Mouse (Mus musculus) midbrain, embryonic 16.5 days (tissue): Measurements from ENCODE around the gene Rps6kb2. TPM values are rescaled to one million over a fixed set of nuclear protein-coding genes. Genes with fewer than 3 reads are reported as not detected.
A peak's percentile ranks its signal among the peaks of the same experiment; 100 is the strongest.
"Not testable (repeated sequence)": the region's sequence is repeated elsewhere in the genome, so short reads cannot be mapped to it uniquely, and the experiment has no call there.

ENCODE experiments used
- ATAC-seq: fragments of 200-750 bp; cut with Nextera tagmentation; 2 replicates; pipeline ENCODE4 v1.8.0; 2017; ENCODE audit warnings: moderate TSS enrichment
- H3K27ac ChIP-seq: fragments of 300-500 bp; sonication (generic); 2 replicates; pipeline ENCODE4 v1.5.1; 2014; ENCODE audit warnings: mild to moderate bottlenecking, low read length, mixed read lengths
- H3K27me3 ChIP-seq: fragments of 300-500 bp; sonication (generic); 2 replicates; pipeline ENCODE4 v1.6.1; 2014; ENCODE audit warnings: low read depth, low read length, mixed read lengths; ENCODE audit not compliant: control insufficient read depth, insufficient read depth
- H3K36me3 ChIP-seq: fragments of 300-500 bp; sonication (generic); 2 replicates; pipeline ENCODE4 v1.6.1; 2014; ENCODE audit warnings: mild to moderate bottlenecking, low read length, moderate library complexity, mixed read lengths; ENCODE audit not compliant: control insufficient read depth, insufficient read depth
- H3K4me1 ChIP-seq: fragments of 300-500 bp; sonication (generic); 2 replicates; pipeline ENCODE4 v1.6.1; 2014; ENCODE audit warnings: mild to moderate bottlenecking, low read length, mixed read lengths; ENCODE audit not compliant: control insufficient read depth, insufficient read depth
- H3K4me2 ChIP-seq: fragments of 300-500 bp; sonication (generic); 2 replicates; pipeline ENCODE4 v1.6.1; 2014; ENCODE audit warnings: mild to moderate bottlenecking, low read length, mixed read lengths
- H3K4me3 ChIP-seq: fragments of 300-500 bp; sonication (generic); 2 replicates; pipeline ENCODE4 v1.5.1; 2014; ENCODE audit warnings: low read depth, mild to moderate bottlenecking, low read length, moderate library complexity, mixed read lengths
- H3K9ac ChIP-seq: fragments of 300-500 bp; sonication (generic); 2 replicates; pipeline ENCODE4 v1.6.1; 2014; ENCODE audit warnings: low read depth, low read length, mixed read lengths
- H3K9me3 ChIP-seq: fragments of 300-500 bp; sonication (generic); replicated peaks from 2 replicates; pipeline ENCODE4 v1.6.1; 2014; ENCODE audit warnings: mild to moderate bottlenecking, low read length, mixed read lengths; ENCODE audit not compliant: control insufficient read depth, poor library complexity, severe bottlenecking
- WGBS: fragments of 180-500 bp; shearing (Covaris S2); extraction: QIAGEN DNeasy Blood & Tissue Kit; methylation state at CpG from one replicate; pipeline ENCODE4 v1.1.7; 2014; 5-methylcytosine and 5-hydroxymethylcytosine counted together
- polyA plus RNA-seq: library from polyadenylated mRNA; unstranded; fragments of >200 nt; fragmentation: Nextera tagmentation; extraction: Ambion mirVana; gene quantifications from 2 replicates; pipeline ENCODE4 v1.2.1, GENCODE M21; 2015

The Rps6kb2 gene
- polyA plus RNA-seq, 1 experiment from 2014 or later, result 58.0 TPM

DNA sequence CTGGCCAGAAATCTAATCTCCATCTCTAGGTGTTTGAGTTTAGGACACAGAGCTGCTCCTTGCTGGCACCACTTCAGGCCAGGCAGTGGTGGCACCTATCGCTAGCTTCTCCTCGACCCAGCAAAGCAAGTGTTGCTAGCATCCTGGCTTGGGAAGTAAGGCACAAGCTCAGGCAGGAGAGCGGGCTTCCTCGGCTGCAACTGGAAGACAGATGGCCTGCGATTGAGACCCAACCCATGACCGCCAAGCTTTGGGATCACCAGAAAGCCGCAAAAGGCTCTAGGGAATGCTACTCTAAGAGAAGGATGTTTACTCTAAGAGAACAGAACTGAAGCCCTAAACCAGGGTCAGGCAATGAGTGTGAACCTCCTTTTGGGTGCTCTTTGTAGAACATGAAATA, 33.7 kb downstream of the Rps6kb2 start:
- H3K9me3 ChIP-seq, result no peaks in the 10 kb centered on the region
- H3K4me1 ChIP-seq, result peaks cover 14% of the 10 kb centered on the region
- H3K36me3 ChIP-seq, result peaks cover 20% of the 10 kb centered on the region
- H3K27me3 ChIP-seq, result no peaks in the 10 kb centered on the region
- 96% methylated on average over 7 of the region's 7 CpGs for WGBS
- no peak overlapping the region for H3K4me3 ChIP-seq
- ATAC-seq, result no peak
- H3K4me2 ChIP-seq, result no peak overlapping the region
- no peak overlapping the region for H3K9ac ChIP-seq
- no peak overlapping the region for H3K27ac ChIP-seq

DNA sequence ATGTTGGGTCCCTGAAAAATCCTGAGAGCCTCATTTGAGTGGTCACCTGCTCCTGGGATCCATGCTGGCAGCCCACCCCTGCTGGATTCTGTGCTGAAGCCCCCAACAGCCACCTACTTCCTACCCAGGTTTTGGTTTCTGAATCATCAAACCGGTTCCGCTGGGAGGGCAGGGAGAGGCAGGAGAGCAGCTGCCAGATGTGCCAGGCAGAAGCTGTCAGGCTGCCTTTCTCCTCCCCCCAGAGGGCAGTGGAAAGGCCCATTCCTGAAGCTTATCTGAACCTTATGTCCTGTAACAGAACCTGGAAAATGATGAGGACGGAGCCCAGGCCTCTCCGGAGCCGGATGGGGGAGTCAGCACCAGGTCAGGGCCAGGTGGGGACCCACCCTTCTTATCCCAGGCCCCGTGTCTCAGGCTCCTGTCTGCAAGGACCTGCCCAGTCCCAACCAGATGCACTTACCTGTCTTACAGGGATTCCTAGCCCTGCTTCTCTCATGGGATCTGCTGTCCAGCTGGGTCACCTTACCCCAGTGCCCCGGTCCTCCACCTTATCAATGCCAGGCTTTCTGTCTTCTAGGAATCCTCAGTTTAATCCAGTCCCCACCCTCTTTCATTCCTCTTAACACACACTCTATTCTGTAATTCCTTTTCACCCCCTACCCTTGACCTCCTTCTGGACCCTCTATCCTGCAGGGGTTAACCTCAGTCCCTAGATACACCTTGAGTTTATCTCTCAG, 36.2 kb downstream of the Rps6kb2 start:
- H3K4me1 ChIP-seq, result peaks cover 14% of the 10 kb centered on the region
- peak overlapping the region; percentile 86 for H3K4me2 ChIP-seq
- H3K9ac ChIP-seq, result peak overlapping the region; percentile 83
- no peaks in the 10 kb centered on the region for H3K9me3 ChIP-seq
- H3K27ac ChIP-seq, result peak overlapping the region; percentile 73
- ATAC-seq, result no peak
- 70% methylated on average over 7 of the region's 7 CpGs for WGBS
- peaks cover 10% of the 10 kb centered on the region for H3K36me3 ChIP-seq
- no peaks in the 10 kb centered on the region for H3K27me3 ChIP-seq
- H3K4me3 ChIP-seq, result peak overlapping the region; percentile 85

DNA sequence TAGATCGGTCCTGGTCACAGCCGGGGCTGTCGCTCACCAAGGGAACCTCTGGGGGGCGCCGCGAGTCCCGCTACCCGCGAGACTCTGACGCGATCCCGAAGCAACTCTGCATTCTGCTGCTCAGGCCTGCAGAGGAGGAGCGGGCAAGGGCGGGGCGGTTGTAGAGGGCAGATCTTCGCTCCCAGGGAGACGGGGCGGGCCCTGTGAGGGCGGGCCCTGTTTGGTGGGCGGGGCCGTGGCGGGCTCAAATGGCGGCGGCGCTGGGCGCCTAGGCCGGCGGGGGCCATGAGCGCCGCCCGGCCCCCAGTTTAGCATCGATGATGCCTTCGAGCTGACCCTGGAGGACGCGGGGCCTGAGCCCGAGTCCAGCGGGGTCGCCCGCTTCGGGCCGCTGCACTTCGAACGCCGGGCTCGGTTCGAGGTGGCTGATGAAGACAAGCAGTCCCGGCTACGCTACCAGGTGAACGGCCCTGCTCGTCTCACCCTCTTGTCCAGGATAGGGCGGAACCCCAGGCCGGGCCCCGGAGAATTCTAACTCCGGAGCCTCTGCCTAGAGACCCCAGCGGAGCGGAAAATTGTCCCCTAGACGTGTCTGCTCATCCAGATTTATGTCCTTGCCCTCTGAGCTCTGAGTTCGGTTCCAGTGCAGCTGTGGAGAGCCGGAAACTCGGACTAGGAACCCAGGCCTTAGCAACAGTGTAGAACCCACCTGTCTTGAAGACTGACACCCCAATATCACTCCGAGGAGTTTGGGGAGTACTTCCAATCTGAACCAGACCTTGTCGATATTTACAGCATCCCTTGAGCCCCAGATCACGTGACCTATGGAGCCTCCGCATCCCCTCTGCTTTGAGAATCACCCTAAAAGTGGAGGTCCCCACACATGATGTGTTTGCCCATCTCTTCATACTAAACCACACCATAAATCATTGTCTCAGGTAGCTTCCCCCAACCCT, 37.1 kb downstream of the Rps6kb2 start, which contains the start of gene Aip:
Gene Aip (minus strand): TSS at position 118 of the 956 bp plus-strand sequence.
- Histone ChIP-seq H3K27me3 (no peaks in the 10 kb centered on the region), H3K4me1 (peaks cover 14% of the 10 kb centered on the region), H3K9ac (peak within 1 kb of the TSS; percentile 83), H3K4me2 (peak within 1 kb of the TSS; percentile 86), H3K27ac (peak within 1 kb of the TSS; percentile 73), H3K4me3 (peak within 1 kb of the TSS; percentile 85), H3K36me3 (peaks cover 6% of the 10 kb centered on the region), H3K9me3 (no peaks in the 10 kb centered on the region)
- ATAC-seq, result peak; percentile 89
- WGBS, result 1% methylated on average over 52 of the region's 64 CpGs

DNA sequence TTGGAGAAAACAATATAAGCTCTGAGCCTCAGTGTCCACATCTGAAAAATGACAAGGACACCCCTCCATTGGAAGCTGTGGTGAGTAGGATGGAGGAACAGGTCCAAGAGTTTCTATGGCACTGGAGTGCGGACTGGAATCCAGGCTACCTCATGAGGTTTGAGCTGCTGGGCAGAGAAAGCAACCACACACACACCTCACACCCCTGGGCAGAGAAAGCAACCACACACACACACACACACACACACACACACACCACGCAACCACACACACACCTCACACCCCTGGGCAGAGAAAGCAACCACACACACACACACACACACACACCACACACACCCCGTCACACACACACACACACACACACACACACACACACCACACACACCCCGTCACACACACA, 37.9 kb downstream of the Rps6kb2 start:
- WGBS, result 14% methylated on average over 3 of the region's 4 CpGs
- Histone ChIP-seq H3K4me2 (peak overlapping the region; percentile 86), H3K4me3 (peak overlapping the region; percentile 85), H3K27ac (peak overlapping the region; percentile 73), H3K9ac (peak overlapping the region; percentile 83), H3K4me1 (peaks cover 20% of the 10 kb centered on the region)
- not testable (repeated sequence) for H3K27me3 ChIP-seq, H3K9me3 ChIP-seq, H3K36me3 ChIP-seq
- peak; percentile 38 for ATAC-seq

DNA sequence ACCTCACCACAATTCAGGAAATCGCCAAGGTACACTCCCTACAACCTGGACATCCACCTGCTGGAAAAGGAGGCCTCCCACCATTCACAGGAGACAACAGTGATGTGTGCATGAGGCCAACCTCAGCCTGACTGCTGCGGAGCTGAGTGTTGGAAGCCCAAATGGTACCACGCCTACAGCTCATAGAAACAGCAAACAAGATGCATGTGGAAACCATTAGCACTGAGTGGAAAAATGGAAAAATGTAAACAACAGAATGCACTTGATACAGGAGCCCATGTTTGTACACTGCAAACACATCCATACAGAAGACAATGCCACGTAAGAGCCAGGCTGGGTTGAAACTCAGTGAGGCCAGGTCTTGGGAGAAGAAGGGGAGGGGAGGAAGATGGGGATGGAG, 38.7 kb downstream of the Rps6kb2 start:
- Histone ChIP-seq H3K4me1 (peaks cover 21% of the 10 kb centered on the region), H3K4me3 (no peak overlapping the region), H3K36me3 (peaks cover 6% of the 10 kb centered on the region; the same call in 1 of the 2 replicates), H3K27ac (no peak overlapping the region), H3K4me2 (no peak overlapping the region), H3K27me3 (no peaks in the 10 kb centered on the region), H3K9me3 (no peaks in the 10 kb centered on the region), H3K9ac (peak overlapping the region; percentile 14; the same call in 1 of the 2 replicates)
- 91% methylated on average over 4 of the region's 4 CpGs for WGBS
- ATAC-seq, result no peak

DNA sequence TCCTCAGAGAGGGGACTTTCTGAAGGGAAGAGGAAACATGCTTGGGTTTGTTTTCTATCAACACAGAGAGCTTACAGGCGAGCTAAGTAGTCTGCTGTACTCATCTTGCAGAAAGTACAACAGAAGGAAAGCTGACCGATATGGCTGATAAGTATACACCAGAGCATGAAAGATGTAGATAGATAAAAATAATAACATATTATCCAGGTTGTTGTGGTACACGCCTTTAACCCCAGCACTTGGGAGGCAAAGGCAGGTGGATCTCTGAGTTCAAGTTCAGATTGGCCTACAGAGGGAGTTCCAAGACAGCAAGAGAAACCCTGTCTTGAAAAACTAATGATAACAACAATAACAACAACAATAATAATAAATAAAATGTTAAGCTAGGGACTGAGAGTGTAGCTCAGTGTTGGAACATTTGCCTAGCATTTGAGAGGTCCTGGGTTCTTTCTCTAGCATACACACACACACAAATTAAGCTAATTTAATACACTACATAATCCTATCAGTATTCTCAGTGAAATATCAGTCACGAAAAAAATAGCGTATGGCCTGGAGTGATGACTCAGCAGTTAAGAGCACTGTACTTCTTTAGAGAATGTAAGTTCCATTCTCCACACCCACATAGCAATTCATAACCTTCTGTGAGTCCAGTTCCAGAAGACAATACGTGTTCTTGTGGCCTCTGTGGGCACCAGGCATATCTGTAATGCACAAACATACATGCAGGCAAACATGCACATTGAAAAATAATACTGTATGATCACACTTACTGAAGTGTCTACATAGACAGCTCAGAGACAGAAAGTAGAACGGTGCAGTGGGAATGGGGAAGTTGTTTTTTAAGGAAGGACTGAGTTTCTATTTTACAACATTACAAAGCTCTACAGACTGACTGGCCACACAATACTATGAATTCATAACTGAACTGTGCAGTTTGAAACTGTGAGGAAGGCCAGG, 40.5 kb downstream of the Rps6kb2 start:
- no peak overlapping the region for H3K27ac ChIP-seq
- H3K9ac ChIP-seq, result no peak overlapping the region
- H3K27me3 ChIP-seq, result no peaks in the 10 kb centered on the region
- H3K4me2 ChIP-seq, result no peak overlapping the region
- ATAC-seq, result no peak
- H3K4me1 ChIP-seq, result peaks cover 21% of the 10 kb centered on the region
- no peak overlapping the region for H3K4me3 ChIP-seq
- no peaks in the 10 kb centered on the region; the same call in 1 of the 2 replicates for H3K36me3 ChIP-seq
- 89% methylated on average over 7 of the region's 7 CpGs for WGBS
- no peaks in the 10 kb centered on the region for H3K9me3 ChIP-seq

DNA sequence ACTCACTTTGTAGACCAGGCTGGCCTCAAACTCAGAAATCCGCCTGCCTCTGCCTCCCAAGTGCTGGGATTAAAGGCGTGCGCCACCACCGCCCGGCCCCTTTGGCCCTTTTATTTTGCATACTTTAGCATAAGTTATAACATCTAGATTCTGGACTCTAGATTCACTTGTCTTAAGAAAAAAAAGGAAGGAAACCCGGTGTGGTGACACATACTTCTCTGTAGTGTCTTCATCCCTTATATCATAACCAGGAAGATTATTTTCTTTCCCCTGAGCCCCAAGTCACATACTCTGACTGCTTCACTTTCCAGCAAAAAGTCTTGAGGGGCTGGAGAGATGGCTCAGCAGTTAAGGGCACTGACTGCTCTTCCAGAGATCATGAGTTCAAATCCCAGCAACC, 41.3 kb downstream of the Rps6kb2 start:
- H3K36me3 ChIP-seq, H3K9me3 ChIP-seq, ATAC-seq, H3K9ac ChIP-seq, H3K4me3 ChIP-seq, H3K27me3 ChIP-seq, H3K27ac ChIP-seq, H3K4me2 ChIP-seq: not testable (repeated sequence)
- WGBS, result 63% methylated on average over 6 of the region's 6 CpGs
- peaks cover 13% of the 10 kb centered on the region for H3K4me1 ChIP-seq

DNA sequence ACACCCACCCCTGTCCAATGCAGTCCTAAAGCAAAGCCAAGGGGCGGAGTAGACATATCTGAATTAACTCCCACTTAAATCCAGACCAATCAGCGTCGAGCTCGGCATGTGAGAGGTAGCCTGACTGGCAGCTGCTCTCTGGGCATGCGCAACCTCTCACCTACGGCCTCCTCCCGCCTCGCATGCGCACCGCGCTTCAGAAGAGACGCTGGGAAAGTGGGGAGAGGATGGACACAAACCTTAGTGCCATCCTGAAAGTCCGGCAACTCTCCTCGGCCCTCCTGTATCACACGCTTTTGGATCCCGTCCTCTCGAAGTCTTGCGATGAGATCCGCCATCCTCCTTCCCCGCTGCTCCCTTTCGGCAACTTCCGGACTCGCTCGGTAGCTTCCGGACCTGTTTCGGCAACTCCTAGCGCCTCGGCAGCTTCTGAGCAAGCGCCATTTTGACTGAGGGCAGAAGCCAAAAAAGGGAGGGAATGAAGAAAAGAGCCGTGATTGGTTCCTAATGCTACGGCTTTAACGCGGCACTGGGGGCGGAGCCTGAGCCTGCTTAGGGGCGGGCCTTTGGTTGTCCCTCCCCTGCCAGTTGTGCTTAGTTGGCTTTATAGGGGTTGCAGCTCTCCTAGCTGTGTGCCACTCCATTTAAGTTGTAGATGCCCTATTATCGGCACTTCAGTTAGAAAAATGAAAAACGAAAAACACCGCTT, 41.9 kb downstream of the Rps6kb2 start:
- peak; percentile 90 for ATAC-seq
- 2% methylated on average over 38 of the region's 38 CpGs for WGBS
- H3K27ac ChIP-seq, result peak overlapping the region; percentile 86

More for the DNA sequence above, 41.9 kb downstream of the Rps6kb2 start:
- Histone ChIP-seq H3K4me2 (peak overlapping the region; percentile 57), H3K27me3 (no peaks in the 10 kb centered on the region), H3K9ac (peak overlapping the region; percentile 64), H3K4me1 (peaks cover 7% of the 10 kb centered on the region), H3K9me3 (no peaks in the 10 kb centered on the region), H3K4me3 (peak overlapping the region; percentile 49), H3K36me3 (no peaks in the 10 kb centered on the region; the same call in 1 of the 2 replicates)
